Mouse (Mus musculus) CH12.LX (cell line): Measurements from ENCODE around the gene Snw1.

Source experiments
- CHD2 ChIP-seq: IDR thresholded peaks from 2 replicates; pipeline ENCODE4 v1.6.1; 2011; ENCODE audit warnings: low read length, improper control_type of control experiment
- CTCF ChIP-seq, 2 experiments: IDR thresholded peaks in 1 of 2; conservative IDR thresholded peaks in 1 of 2; 2 replicates each; pipeline ENCODE4 v1.5.1; 2011 to 2012; ENCODE audit warnings: low read depth in 2 of 2, low read length in 2 of 2, improper control_type of control experiment in 1 of 2, inconsistent platforms in 1 of 2, mild to moderate bottlenecking in 1 of 2, moderate library complexity in 1 of 2
- EP300 ChIP-seq: IDR thresholded peaks from 2 replicates; pipeline ENCODE4 v1.6.1; 2011; ENCODE audit warnings: low read length, improper control_type of control experiment
- GABPA ChIP-seq: IDR thresholded peaks from 2 replicates; pipeline ENCODE4 v1.6.1; 2012; ENCODE audit warnings: low read depth, low read length, improper control_type of control experiment, inconsistent platforms; ENCODE audit not compliant: insufficient replicate concordance
- HCFC1 ChIP-seq: IDR thresholded peaks from 2 replicates; pipeline ENCODE4 v1.6.1; 2012; ENCODE audit warnings: low read depth, mild to moderate bottlenecking, inconsistent platforms, low read length, improper control_type of control experiment
- IRF4 ChIP-seq: IDR thresholded peaks from 2 replicates; pipeline ENCODE4 v1.6.1; 2014; ENCODE audit warnings: low read depth, mild to moderate bottlenecking, inconsistent platforms, low read length, improper control_type of control experiment
- MYC ChIP-seq: IDR thresholded peaks from 2 replicates; pipeline ENCODE4 v1.6.1; 2011; ENCODE audit warnings: low read depth, mild to moderate bottlenecking, improper control_type of control experiment, low read length
- POLR2A ChIP-seq: IDR thresholded peaks from 2 replicates; pipeline ENCODE4 v1.6.1; 2011; ENCODE audit warnings: low read depth, mild to moderate bottlenecking, improper control_type of control experiment, low read length
- POLR2AphosphoS2 ChIP-seq: IDR thresholded peaks from 2 replicates; pipeline ENCODE4 v1.6.1; 2011; ENCODE audit warnings: low read depth, low read length, improper control_type of control experiment
- RAD21 ChIP-seq: IDR thresholded peaks from 2 replicates; pipeline ENCODE4 v1.6.1; 2011; ENCODE audit warnings: low read depth, mild to moderate bottlenecking, low read length, improper control_type of control experiment, moderate library complexity

DNA sequence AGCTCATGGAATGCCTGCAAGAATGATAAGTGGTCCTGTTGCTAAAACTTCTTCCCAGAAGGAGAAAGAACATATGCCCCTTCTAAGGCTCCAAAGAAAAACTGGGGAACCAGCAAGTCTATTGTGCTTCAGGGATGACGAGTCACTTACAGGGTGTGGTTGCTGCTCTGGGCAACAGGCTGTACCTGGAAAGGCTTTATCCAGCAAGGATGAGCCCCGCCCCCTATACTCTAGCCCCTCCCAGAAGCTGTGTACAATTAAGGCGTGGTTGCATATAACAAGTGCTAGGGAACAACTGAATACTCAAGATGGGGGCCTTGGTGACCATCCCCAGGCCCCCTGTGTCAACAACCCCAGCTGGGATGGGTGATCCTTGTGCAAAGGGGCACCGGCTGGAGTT lies 63.0 kb downstream of the Snw1 start:
- TF ChIP-seq GABPA = no peak
- TF ChIP-seq IRF4 = no peak
- TF ChIP-seq CTCF (conservative IDR thresholded peaks at IDR 0.05 in 1 of 2, IDR thresholded peaks at IDR 0.05 in 1 of 2; ENCODE audit: low read depth in 2 of 2, low read length in 2 of 2) = no peak
- TF ChIP-seq MYC = no peak
- TF ChIP-seq POLR2A = no peak
- no peak for TF ChIP-seq EP300
- no peak for TF ChIP-seq RAD21
- no peak for TF ChIP-seq POLR2AphosphoS2
- TF ChIP-seq HCFC1 = no peak
- TF ChIP-seq CHD2 = no peak
